Mouse (Mus musculus): Measurements from ENCODE around the gene Nxn. TPM values are rescaled to one million over a fixed set of nuclear protein-coding genes. Genes with fewer than 3 reads are reported as not detected.

Gene Nxn
- total and polyA plus RNA-seq, 3 experiments, result 52.8 to 54.3 (median 53.0) TPM

DNA sequence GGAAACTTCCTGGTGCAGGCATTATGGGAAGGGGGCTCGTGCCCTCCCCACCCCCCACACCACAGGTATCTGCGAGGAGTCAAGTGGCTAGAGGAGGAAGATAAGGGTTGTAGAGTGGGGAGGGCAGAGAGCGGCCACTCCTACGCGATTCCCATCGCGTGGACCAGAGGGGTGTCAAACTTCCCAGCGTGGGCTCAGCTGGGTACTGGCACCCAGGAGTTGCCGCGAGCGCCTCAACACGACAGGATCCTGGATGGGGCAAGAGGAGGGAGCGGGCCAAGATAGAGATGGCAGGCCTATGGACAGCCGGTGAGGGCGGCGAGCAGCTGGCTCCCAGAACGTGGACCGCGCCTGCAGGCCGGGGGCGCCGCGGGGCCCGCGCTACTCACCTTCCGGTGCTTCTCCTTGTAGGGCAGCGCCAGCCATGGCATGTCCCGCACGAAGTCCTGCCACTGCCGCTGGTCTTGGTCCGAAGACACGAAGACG is 585 bp downstream of the Nxn start (continued):
- no peak for TF ChIP-seq ZKSCAN1 (IDR thresholded peaks at IDR 0.05; ENCODE audit: low read depth, low read length)
- no peak; the same call in 1 of the 2 replicates for TF ChIP-seq ETS1 (IDR thresholded peaks at IDR 0.05; ENCODE audit: low read depth, low read length)
- no peak for TF ChIP-seq USF2 (IDR thresholded peaks at IDR 0.05; ENCODE audit: borderline replicate concordance in 1 of 2, insufficient read depth in 1 of 2, low read depth in 1 of 2, low read length in 2 of 2)
- TF ChIP-seq USF1 (IDR thresholded peaks at IDR 0.05; ENCODE audit: low read depth, low read length), result 0 out of 2 replicates have a peak, but pooled peaks have one; percentile 8
- no peak for TF ChIP-seq NRF1 (IDR thresholded peaks at IDR 0.05; ENCODE audit: insufficient read depth, low read depth, low read length, poor library complexity, severe bottlenecking)
- no peak for TF ChIP-seq ZMIZ1 (IDR thresholded peaks at IDR 0.05; ENCODE audit: low read depth, low read length)
- TF ChIP-seq MAZ (IDR thresholded peaks at IDR 0.05; ENCODE audit: low read depth, low read length), result no peak
- TF ChIP-seq GATA1 (IDR thresholded peaks at IDR 0.05; ENCODE audit: low read depth, low read length), result peak; percentile 19; the same call in 1 of the 2 replicates
- no peak for TF ChIP-seq KAT2A (conservative IDR thresholded peaks at IDR 0.05; ENCODE audit: low read depth, low read length)
- no peak; the same call in 1 of the 2 replicates for TF ChIP-seq CHD2 (IDR thresholded peaks at IDR 0.05; ENCODE audit: low read length)
- no peak for TF ChIP-seq SMC3 (IDR thresholded peaks at IDR 0.05; ENCODE audit: low read depth, low read length)
- no peak; the same call in 1 of the 2 replicates for TF ChIP-seq NELFE (IDR thresholded peaks at IDR 0.05; ENCODE audit: low read depth, low read length)

DNA sequence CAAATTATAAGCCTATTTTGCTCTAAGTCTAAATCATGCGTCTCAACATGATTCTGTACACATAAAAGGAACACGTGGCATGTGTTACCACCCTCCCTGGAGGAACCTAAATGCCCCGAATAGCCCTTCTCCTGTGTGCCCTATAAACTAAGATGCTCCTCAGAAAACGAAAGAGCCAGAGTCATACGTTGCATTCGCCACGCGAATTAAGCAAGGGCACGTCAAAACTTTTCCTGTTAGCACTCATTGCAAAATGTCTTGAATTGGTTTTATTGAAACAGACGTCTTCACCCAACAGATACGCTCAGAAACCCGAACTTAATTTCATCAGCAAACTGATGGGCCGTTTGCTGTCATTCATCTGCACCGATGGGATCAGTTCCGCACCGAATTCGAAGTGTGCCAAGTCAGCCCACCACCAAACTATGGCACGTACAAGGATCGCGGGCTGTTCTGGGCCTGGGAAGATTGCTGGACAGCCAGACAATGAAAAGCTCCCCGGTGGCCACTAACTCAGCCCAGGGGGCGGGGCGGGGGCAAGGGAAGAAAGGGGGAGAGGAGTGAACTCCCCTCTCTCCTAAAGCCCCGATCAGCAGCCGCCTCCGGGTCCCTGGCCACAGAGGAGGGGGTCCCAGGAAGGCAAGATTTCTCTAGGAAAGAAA is 1.2 kb downstream of the Nxn start:
- peak overlapping the region; percentile 75 for H3K27ac ChIP-seq (ENCODE audit: control insufficient read depth, low read depth, low read length)
- peak; percentile 82 for DNase-seq (ENCODE audit: low read depth, low spot score)
- no peak; the same call in 1 of the 2 replicates for TF ChIP-seq ZMIZ1 (IDR thresholded peaks at IDR 0.05; ENCODE audit: low read depth, low read length)
- TF ChIP-seq BHLHE40 (IDR thresholded peaks at IDR 0.05; ENCODE audit: borderline replicate concordance, low read depth, low read length), result no peak
- no peak for TF ChIP-seq CTCF (IDR thresholded peaks at IDR 0.05 in 2 of 3, conservative IDR thresholded peaks at IDR 0.05 in 1 of 3; ENCODE audit: control insufficient read depth in 1 of 3, insufficient read depth in 1 of 3, low read depth in 2 of 3, low read length in 3 of 3, poor library complexity in 1 of 3, severe bottlenecking in 1 of 3)
- TF ChIP-seq MYC (IDR thresholded peaks at IDR 0.05; ENCODE audit: low read depth, low read length), result peak; percentile 96
- peak; percentile 39; the same call in 1 of the 2 replicates for TF ChIP-seq MAZ (IDR thresholded peaks at IDR 0.05; ENCODE audit: low read depth, low read length)
- TF ChIP-seq KAT2A (conservative IDR thresholded peaks at IDR 0.05; ENCODE audit: low read depth, low read length), result 0 out of 2 replicates have a peak, but pooled peaks have one; percentile 15
- no peak; the same call in 1 of the 2 replicates for TF ChIP-seq ELF1 (IDR thresholded peaks at IDR 0.05; ENCODE audit: low read depth, low read length)
- TF ChIP-seq TBP (IDR thresholded peaks at IDR 0.05; ENCODE audit: low read depth, low read length), result no peak; the same call in 1 of the 2 replicates
- TF ChIP-seq USF1 (IDR thresholded peaks at IDR 0.05; ENCODE audit: low read depth, low read length), result peak; percentile 74
- no peak for TF ChIP-seq TAL1 (IDR thresholded peaks at IDR 0.05; ENCODE audit: low read length)
- TF ChIP-seq RAD21 (IDR thresholded peaks at IDR 0.05; ENCODE audit: low read depth, low read length), result no peak
- peak in 1 of 2 experiments; percentile 41; a peak in 2 of 4 replicates for TF ChIP-seq POLR2A (IDR thresholded peaks at IDR 0.05; ENCODE audit: control insufficient read depth in 1 of 2, insufficient read depth in 1 of 2, low read depth in 1 of 2, low read length in 2 of 2, poor library complexity in 1 of 2)
- no peak for TF ChIP-seq CHD2 (IDR thresholded peaks at IDR 0.05; ENCODE audit: low read length)
- no peak for TF ChIP-seq HCFC1 (IDR thresholded peaks at IDR 0.05; ENCODE audit: low read depth, low read length)
- TF ChIP-seq POLR2AphosphoS2 (IDR thresholded peaks at IDR 0.05; ENCODE audit: low read length), result peak; percentile 55; the same call in 1 of the 2 replicates
- no peak for TF ChIP-seq GABPA (IDR thresholded peaks at IDR 0.05; ENCODE audit: low read depth, low read length)
- TF ChIP-seq MAX (IDR thresholded peaks at IDR 0.05; ENCODE audit: low read length), result peak; percentile 96
- no peak; the same call in 1 of the 2 replicates for TF ChIP-seq GATA1 (IDR thresholded peaks at IDR 0.05; ENCODE audit: low read depth, low read length)
- no peak for TF ChIP-seq ZNF384 (IDR thresholded peaks at IDR 0.05; ENCODE audit: low read depth, low read length)
- peak; percentile 48; the same call in 1 of the 2 replicates for TF ChIP-seq TCF12 (IDR thresholded peaks at IDR 0.05; ENCODE audit: low read depth, low read length)
- TF ChIP-seq MXI1 (IDR thresholded peaks at IDR 0.05; ENCODE audit: low read depth, low read length), result peak; percentile 99
- no peak for TF ChIP-seq SMC3 (IDR thresholded peaks at IDR 0.05; ENCODE audit: low read depth, low read length)
- TF ChIP-seq EP300 (IDR thresholded peaks at IDR 0.05; ENCODE audit: low read depth in 1 of 2, low read length in 2 of 2), result peak; percentile 16 to 59; a peak in 2 of 4 replicates
- no peak for TF ChIP-seq USF2 (IDR thresholded peaks at IDR 0.05; ENCODE audit: borderline replicate concordance in 1 of 2, insufficient read depth in 1 of 2, low read depth in 1 of 2, low read length in 2 of 2)
- TF ChIP-seq ZKSCAN1 (IDR thresholded peaks at IDR 0.05; ENCODE audit: low read depth, low read length), result 0 out of 2 replicates have a peak, but pooled peaks have one; percentile 33
- TF ChIP-seq ETS1 (IDR thresholded peaks at IDR 0.05; ENCODE audit: low read depth, low read length), result peak; percentile 37; the same call in 1 of the 2 replicates
- TF ChIP-seq RCOR1 (IDR thresholded peaks at IDR 0.05; ENCODE audit: low read depth, low read length), result no peak
- no peak for TF ChIP-seq NRF1 (IDR thresholded peaks at IDR 0.05; ENCODE audit: insufficient read depth, low read depth, low read length, poor library complexity, severe bottlenecking)
- no peak for TF ChIP-seq ZC3H11A (IDR thresholded peaks at IDR 0.05; ENCODE audit: low read depth, low read length)

More for the DNA sequence above, 1.2 kb downstream of the Nxn start:
- Histone ChIP-seq H3K4me3 (ENCODE audit: control insufficient read depth in 1 of 2, insufficient read depth in 1 of 2, low read depth in 2 of 2, low read length in 2 of 2) (peak overlapping the region; percentile 76 to 96), H3K36me3 (ENCODE audit: control insufficient read depth in 1 of 2, insufficient read depth in 2 of 2, low read length in 2 of 2) (peaks cover 0 to 21% of the 10 kb centered on the region in 2 experiments; a peak in 2 of 4 replicates), H3K9ac (ENCODE audit: control insufficient read depth, low read depth, low read length, poor library complexity, severe bottlenecking) (peak overlapping the region; percentile 81), H3K9me3 (replicated peaks; ENCODE audit: insufficient read depth, low read length) (no peaks in the 10 kb centered on the region), H3K27me3 (ENCODE audit: control insufficient read depth in 1 of 2, insufficient read depth in 2 of 2, low read length in 2 of 2) (no peaks in the 10 kb centered on the region), H3K79me2 (ENCODE audit: control insufficient read depth, insufficient read depth, low read length, poor library complexity) (peaks cover 42% of the 10 kb centered on the region), H3K4me1 (ENCODE audit: control insufficient read depth in 1 of 2, insufficient read depth in 2 of 2, low read length in 2 of 2) (peaks cover 16 to 20% of the 10 kb centered on the region in 2 experiments)
